Mouse (Mus musculus): ENCODE measurements around the gene Myo1d.

DNA sequence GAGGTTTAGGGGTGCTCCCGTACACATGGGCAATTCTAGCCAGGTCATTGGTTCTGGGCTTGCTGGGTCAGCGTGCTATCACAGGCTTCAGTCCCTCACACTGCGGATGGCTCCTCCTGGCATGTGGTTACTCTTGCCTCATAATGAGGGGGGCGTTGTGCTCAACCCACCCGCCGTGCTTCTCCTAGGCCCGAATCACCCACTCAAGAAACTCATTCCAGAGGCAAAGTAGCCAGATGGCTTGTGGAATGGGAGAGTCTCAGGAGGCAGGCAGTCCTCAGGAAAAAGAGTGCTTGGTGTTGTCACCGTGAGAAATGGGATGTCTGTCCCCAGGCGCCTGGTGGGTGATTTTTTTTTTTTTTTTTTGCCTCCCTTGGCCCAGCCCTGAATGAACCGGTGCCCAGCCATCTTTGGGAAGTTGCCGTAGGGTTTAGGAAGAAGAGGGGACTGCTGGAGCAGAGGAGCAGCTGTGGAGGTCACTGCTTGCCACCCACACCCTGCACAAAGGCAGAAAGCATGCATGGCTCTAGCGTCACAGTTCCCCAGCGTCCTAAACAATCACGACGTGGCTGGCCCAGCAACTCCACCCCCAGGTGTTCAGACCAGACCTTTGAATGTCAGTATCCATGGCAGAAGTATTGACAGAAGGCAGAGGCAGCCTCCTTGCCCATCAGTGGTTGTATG, 291.8 kb downstream of the Myo1d start:
- no peak for TF ChIP-seq POLR2A (IDR thresholded peaks at IDR 0.05; ENCODE audit: extremely low read depth, insufficient read depth, low read length)
- no peak for TF ChIP-seq CTCF (IDR thresholded peaks at IDR 0.05; ENCODE audit: extremely low read depth, insufficient read depth, low read length)
